Mouse (Mus musculus): ENCODE results near the gene D17H6S53E.

DNA sequence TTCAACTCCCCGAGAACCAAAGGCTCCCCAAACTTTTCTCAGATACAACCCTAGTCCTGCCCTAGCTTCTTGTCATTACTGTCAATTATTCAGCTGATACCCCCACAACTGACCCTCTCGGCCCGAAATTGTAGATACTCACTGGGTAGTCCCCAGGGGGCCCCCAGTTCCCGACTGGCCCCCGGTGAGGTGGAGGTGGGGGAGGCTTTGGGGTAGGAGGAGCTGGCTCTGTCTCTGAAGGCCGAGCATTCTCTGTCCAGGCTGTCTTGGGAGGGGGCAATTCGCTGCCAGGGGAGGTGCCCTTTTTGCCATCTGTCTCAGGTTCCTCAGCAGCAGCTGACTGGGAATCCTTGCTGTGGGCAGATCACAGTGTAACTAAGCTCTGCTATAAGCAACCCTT is 33.5 kb downstream of the D17H6S53E start:
- TF ChIP-seq CTCF (IDR thresholded peaks at IDR 0.05; ENCODE audit: insufficient read depth, low read length) (no peak), POLR2A (IDR thresholded peaks at IDR 0.05; ENCODE audit: borderline replicate concordance, extremely low read depth, low read depth, low read length) (no peak)
